Mouse (Mus musculus) neutrophil, adult 5-6 weeks (primary cell): ENCODE data around the gene Doc2a. TPM values are rescaled to one million over a fixed set of nuclear protein-coding genes. Genes with fewer than 3 reads are reported as not detected.
A peak's percentile ranks its signal among the peaks of the same experiment; 100 is the strongest.

ENCODE experiments used
- ATAC-seq: fragments of 151-379, 151-347 bp; 2 replicates; pipeline ENCODE4 v1.8.0; 2017; ENCODE audit warnings: mild to moderate bottlenecking, moderate TSS enrichment; ENCODE audit not compliant: insufficient number of reproducible peaks, poor library complexity, low FRiP score, severe bottlenecking; ENCODE audit errors: extremely low read depth
- total RNA-seq: library from RNA; stranded (forward); fragments of 200-1000 nt; gene quantifications from 2 replicates; pipeline ENCODE4 v1.2.3, GENCODE M21; 2017

Doc2a gene
- total RNA-seq, 1 experiment from 2014 or later: not detected

DNA sequence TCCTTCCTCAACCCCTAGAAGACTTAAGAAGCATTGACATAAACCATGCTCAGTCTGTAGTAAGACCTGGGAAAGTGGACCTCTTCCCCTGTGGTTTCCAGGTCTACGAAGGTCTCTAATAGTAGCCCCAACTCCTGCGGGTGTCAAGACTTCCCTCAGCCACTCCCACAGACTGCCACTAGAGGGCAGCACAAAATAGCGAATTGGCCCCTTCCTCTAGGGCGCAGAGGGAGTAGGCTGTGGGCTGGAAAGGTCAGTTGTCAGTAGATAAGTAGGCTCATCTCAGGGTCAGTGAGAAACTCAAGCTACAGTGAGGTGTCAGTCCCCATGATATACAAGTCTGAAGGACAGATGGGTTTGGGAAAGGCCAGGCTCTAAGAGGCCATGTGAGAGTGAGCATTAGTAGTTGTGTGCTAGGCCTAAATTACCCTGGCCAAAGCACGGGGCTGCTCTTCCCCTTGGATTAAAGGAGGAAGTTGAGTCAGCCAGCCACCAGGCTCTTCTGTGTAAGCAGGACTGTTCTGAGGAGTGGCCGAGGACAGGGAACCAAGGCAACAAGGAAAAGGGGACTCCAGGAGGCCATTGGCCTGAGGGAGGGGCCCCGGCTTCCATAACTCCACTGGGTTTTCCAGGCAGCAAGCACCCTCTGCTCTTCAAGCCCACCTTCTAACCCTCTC lies 25.2 kb upstream of the Doc2a start:
- peak; percentile 75 for ATAC-seq

- no peak for ATAC-seq
Measured at GRCm38 (mm10) chr7:126822741-126823140, 24.5 kb upstream of the Doc2a start.

DNA sequence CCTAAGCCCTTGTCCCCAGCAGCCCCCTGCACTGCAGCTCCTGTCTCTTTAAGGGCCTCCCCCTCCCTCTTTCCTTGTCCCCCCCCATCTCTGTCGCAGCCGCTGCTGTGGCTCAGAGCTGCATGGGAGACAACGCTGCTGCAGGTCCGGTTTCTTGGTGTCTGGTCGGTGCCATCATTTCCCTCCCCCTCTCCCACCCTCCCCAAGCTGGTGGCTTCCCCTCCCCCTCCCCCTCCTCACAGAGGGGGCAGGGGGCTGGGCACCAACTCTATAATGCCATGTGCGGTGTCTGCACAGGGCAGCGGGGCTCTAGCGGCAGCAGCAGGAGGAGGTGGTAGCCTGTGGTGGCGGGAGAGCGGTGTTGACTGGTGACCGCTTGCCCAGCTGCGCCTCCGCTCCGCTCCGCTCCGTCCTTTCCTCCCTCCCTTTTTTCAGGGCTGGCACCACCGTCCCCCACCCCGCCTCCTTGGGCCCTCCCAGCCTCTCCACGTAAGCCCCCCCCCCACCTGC lies 24.0 kb upstream of the Doc2a start:
- no peak for ATAC-seq

- ATAC-seq: no peak
Measured at GRCm38 (mm10) chr7:126823940-126824339, 23.3 kb upstream of the Doc2a start.

GRCm38 (mm10) chr7:126825403-126825802 lies 21.8 kb upstream of the Doc2a start:
- ATAC-seq: no peak

DNA sequence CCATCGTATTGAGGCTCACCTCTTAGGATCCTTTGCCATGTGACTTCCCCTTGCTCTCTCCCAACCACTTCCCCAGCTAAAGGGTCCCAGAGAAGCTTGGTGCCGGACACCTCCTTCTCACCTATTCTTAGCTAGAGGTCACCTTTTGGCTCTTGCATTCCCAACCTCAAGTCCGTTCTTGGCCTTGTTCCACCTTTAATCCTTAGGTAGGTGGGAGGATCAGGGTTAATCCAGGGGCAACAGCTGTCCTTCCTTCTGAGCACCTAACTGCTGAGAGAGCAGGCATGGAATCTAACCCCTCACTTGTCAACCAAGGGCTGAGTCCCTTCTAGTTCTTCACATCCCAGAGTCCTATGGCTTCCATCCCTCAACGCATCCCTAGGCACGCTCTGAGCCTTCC lies 21.3 kb upstream of the Doc2a start:
- no peak for ATAC-seq

DNA sequence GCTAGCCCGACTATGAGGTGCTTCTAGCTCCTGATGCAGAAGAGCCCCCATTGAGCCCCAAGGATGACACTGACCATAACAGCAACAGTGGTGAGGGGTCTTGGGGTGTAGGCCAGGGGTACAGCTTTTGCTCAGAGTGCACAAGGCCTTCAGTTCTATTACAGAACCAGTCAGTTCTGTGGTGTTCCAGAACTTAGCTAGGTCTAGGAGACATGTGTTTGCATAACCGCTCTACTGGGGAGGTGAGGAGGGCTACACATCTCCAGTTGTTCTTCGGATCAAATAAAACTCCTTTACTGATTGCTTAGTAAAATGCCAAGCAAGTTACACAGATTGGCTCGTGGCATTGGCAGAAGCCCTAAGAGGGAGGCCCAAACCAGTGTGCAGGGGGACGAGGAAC lies 15.7 kb upstream of the Doc2a start, which contains the start of gene 4930451I11Rik:
TSS of gene 4930451I11Rik (minus strand) at position 101 of the 400 bp plus-strand sequence.
- no peak for ATAC-seq

GRCm38 (mm10) chr7:126832036-126832598 lies 15.1 kb upstream of the Doc2a start:
- ATAC-seq: peak; percentile 87

DNA sequence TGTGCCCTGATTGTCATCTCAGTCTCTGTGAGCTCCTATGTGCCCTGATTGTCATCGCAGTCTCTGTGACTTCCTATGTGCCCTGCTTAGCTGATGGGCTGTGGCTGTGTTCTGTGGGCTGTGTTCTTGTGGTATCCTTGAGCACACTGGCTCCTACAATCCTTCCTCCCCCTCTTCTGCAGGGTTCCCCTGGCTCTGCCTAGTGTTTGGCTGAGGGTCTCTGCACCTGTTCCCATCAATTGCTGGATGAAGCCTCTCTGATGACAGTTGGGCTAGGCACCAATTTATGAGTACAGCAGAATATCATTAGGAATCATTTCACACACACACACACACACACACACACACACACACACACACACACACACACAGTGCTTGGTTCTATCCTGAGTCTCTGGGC lies 13.9 kb upstream of the Doc2a start:
- ATAC-seq: no peak

DNA sequence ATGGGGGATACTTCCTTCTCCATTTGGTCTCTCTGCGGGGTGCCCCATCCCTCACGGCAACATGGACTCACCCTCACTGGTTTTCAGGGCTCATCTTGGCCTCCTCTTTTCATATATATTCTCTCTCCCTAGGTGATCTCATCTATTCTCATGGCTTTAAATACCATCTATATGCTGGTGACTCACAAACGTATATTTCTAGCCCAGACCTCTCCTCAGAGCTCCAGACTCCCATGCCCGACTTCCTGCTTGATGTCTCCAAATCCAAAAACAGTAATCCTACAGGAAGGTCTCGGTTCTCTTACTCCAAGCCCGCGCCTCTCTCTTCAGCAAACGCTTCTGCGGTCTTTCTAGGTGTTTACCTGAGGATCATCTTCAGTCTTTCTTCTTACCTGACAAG lies 3.9 kb upstream of the Doc2a start:
- no peak for ATAC-seq

DNA sequence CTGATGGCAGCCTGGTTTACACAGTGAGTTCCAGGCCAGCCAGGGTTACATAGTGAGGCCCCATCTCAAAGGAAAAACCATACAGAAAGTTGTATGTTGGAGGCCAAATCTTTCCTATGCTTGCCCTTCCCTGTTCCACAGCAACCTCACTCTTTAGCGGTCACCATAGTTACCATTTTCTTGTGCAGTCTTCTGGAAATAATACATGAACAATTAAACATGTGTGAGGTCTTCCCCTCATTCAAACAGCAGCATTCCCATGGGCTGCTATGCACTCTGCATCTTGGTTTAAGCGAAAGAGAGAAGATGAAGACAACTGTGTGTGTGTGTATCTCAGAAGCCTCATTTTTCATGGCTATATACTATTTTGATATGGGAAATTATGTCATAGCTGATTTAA lies 1.7 kb upstream of the Doc2a start:
- ATAC-seq: no peak

GRCm38 (mm10) chr7:126847421-126848398 lies 494 bp downstream of the Doc2a start:
- ATAC-seq: no peak

- no peak for ATAC-seq
Measured at GRCm38 (mm10) chr7:126848794-126849193, 1.6 kb downstream of the Doc2a start.

DNA sequence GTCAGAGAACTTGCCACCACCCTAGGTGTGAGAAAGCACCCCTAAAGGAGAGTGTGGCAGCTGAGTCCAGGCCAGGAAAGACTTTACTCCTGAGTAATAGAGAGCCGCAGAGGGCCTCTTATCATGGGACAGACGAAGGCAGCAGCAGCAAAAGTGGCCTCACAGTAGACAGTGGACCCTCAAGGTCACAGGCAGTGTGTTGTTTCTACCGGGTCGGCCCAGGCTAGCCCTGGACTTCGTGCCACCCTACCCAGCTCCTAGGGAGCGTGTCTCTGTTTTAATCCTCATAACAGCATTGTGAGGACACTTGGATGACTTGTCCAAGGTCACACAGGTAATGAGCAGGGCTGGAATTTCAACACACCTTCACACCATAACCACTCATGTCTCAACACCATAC lies 2.9 kb downstream of the Doc2a start:
- no peak for ATAC-seq

- ATAC-seq: no peak
Measured at GRCm38 (mm10) chr7:126851192-126851591, 4.0 kb downstream of the Doc2a start.

DNA sequence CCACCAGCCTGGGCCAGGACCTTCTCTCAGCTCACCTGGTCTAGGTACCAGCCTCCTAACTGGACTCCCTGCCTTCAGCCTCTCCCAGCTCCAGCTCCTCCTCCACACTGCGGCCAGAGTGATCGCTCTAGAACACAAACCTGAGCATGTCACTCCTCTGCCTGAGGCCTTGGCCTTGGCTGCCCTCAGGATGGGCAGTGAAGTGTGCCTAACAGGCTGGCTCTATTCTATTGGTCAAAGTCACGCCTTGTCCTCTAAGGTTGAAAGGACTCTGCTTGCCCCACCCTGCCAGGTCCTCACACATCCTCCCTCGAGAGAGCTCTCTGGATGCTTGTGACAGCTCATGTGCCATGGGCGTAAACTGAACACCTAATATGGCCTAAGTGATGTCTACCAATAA lies 6.2 kb downstream of the Doc2a start:
- ATAC-seq: no peak

DNA sequence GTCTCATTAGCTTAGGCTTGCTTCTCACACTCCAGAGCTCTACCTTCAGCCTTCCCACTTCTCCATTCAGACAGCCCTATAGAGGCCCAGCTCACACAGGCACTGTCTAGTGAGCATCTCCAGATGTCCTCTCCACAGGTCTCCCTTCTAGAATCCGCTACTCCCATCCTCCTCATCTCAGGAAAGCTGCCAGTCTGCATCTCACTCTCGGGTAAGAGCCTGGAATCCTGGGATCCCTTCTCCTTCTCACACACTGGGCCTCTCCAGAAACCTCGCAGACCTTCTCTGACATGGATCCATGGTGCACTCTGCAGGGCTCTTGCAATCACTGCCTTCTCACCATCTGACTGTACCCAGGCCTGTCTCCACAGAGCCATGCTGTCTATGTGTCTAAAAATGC lies 8.4 kb downstream of the Doc2a start:
- no peak for ATAC-seq

DNA sequence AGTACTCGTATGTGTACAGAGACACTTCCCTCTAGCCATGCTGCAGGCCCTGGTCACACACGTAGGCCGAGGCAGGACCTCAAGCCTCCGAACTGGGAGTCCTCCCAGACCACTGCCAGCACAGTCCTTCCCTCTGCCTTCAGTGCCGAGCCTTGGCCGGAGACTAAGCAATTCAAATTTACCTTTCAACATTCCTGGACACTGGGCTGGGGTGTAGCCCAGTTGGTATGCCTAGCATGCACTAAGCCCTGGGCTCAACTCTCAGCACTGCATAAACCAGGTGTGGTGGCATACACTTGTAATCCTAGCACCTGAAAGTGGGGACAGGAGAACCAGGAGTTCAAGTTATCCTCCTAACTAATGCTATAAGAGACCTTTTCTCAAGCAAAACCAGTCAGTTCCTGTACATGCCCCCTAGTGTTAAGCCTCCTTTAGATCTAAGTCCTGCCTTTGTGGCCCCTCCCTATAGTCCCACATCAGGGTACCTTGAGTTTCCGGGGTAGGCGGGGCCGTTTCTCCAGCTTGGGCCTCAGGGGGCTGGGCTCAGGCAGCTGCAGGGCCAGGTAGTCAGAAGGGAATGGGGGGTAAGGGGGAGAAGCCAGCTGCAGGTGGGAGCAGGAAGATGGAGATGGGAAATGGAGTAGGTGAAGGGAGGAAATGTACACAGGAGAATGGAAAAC lies 9.7 kb downstream of the Doc2a start:
- ATAC-seq: no peak

DNA sequence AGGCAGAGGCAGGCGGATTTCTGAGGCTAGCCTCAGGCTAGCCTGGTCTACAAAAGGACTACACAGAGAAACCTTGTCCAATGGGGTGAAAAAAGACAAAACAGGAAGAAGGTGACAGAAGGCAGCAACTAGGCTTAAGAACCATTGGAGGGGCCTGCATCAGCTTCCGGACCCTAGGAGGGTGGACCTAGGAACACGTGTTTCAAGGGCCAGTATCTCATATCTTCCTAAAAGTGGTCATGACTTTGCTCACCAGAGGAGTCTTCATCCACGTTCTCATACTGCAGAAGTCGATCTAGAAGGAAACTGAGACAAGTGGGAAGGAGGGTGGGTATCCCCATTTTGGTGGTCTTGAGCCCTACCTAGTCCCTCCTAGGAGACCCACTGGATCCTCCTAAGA lies 13.8 kb downstream of the Doc2a start:
- no peak for ATAC-seq
